Mouse (Mus musculus): ENCODE measurements at regions not wholly inside any gene's neighbourhood (a gene's known extent, or its start where the extent isn't known, plus 50 kb on each side); places are given as distances from the start of the nearest gene placed in this dataset.

DNA sequence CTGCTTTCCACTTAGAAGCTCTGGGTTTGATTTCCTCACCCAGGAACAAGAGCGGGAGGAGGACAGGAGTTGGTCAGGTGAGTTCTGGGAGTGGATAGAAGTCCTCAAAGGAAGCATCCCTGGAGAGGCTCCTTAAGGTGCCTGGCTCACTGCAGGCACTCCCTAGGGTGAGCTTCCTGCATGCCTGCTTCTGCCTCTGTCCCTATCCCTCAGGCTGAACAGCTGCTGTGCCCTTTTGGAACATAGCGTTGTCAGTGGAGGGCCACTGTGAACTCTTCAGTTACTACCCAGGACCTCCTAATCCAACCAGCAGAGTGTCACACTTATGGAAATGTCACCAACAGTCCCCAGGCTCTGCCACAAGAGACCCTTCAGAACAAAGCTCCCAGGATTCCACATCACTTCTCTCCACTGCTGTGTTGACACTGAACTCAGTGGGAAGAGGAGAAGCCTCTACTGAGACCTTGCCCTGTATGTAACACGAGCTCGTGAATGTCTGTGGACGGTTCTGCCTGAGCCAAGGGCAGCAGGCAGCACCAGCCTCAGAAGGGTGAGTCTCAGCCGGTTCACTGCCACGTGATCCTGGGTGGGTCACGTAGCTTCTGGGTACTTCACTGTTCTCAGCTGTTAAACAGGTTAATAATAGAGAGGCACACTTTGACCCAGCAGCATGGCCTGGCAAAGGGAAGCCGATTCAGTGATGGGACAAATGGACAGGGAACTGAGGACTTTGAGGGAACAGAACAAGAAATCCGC lies 86.7 kb upstream of the 1700016C15Rik start:
- Histone ChIP-seq H3K27me3 (ENCODE audit: control insufficient read depth, insufficient read depth, low read length) (no peaks in the 10 kb centered on the region), H3K9ac (no peak overlapping the region), H3K4me2 (replicated peaks) (no peak overlapping the region), H3K9me3 (ENCODE audit: control insufficient read depth, low read length) (no peaks in the 10 kb centered on the region), H3K4me1 (replicated peaks; ENCODE audit: control insufficient read depth, insufficient read depth, low read length) (peaks cover 13% of the 10 kb centered on the region), H3K36me3 (replicated peaks; ENCODE audit: control insufficient read depth, insufficient read depth) (no peaks in the 10 kb centered on the region), H3K4me3 (replicated peaks; ENCODE audit: low read length) (no peak overlapping the region), H3K27ac (no peak overlapping the region)
- WGBS, result 70% methylated on average over 10 of the region's 10 CpGs
- DNase-seq (ENCODE audit: low spot score) (no peak), ATAC-seq (ENCODE audit: low FRiP score) (no peak)

DNA sequence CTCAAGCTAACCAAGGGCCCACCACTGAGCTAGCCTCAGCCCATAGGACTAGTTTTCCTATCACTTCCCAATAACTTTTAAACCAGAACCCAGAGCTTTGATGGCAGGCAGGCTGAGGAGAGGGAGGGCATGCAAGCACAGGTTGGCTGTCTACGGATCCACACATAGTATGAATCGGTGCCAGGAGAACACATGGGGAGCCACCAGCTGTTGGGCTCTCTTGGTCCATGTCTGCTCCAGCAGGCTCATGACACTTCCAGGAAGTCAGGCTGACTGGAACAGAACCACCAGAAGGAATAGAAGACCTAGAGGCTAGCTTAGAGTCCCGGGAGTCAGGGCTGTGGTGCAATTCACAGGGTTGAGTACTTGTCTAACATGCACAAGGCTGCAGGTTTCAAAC lies 86.0 kb upstream of the 1700016C15Rik start:
- Histone ChIP-seq H3K4me3 (replicated peaks; ENCODE audit: low read length) (no peak overlapping the region), H3K9me3 (ENCODE audit: control insufficient read depth, low read length) (no peaks in the 10 kb centered on the region), H3K4me2 (replicated peaks) (no peak overlapping the region), H3K9ac (no peak overlapping the region), H3K27ac (no peak overlapping the region), H3K27me3 (ENCODE audit: control insufficient read depth, insufficient read depth, low read length) (no peaks in the 10 kb centered on the region), H3K4me1 (replicated peaks; ENCODE audit: control insufficient read depth, insufficient read depth, low read length) (peaks cover 13% of the 10 kb centered on the region), H3K36me3 (replicated peaks; ENCODE audit: control insufficient read depth, insufficient read depth) (no peaks in the 10 kb centered on the region)
- ATAC-seq (ENCODE audit: low FRiP score), result no peak
- WGBS, result 88% methylated on average over 3 of the region's 3 CpGs
- no peak for DNase-seq (ENCODE audit: low spot score)

DNA sequence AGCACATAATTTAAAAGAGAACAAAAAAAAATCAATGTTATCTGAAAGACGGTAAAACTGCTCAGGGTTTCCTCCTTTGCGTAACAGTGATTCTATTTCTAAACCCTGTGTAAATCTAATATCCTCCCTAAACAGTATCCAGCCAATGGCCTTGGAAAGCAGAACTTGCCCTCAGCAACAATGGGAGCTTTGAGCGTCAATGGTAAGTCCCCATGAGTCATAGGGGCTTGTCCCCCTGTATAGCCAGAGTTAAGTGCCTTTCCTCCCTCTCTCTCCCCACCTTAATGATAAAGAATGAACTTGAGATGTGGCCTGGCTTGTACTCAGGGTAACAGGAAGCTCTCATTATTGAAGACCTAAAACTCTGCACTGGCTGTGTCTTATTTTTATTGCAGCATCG lies 85.4 kb upstream of the 1700016C15Rik start:
- ATAC-seq (ENCODE audit: low FRiP score), result no peak

DNA sequence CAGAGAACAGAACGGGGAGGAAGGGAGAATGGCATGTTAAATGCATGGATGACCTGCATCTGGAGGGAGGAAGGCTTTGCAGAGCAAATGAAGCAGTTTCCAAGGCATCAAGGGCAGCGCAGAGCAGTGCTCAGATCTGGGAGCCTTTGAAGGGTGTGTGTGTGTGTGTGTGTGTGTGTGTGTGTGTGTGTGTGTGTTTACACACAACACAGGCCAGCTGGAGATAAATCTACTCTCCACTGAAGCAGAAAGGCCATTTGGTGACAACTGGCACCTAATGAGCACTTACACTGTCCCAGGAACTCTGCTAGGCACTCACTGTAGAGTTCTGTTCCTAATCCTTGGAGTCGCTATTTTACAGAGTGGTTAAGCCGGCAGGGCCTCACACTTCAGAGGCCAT lies 84.3 kb upstream of the 1700016C15Rik start:
- ATAC-seq (ENCODE audit: low FRiP score), result no peak
- no peaks in the 10 kb centered on the region for H3K9me3 ChIP-seq (ENCODE audit: control insufficient read depth, low read length)
- no peaks in the 10 kb centered on the region for H3K36me3 ChIP-seq (replicated peaks; ENCODE audit: control insufficient read depth, insufficient read depth)
- no peak overlapping the region for H3K4me2 ChIP-seq (replicated peaks)
- H3K9ac ChIP-seq, result no peak overlapping the region
- no peak overlapping the region for H3K4me3 ChIP-seq (replicated peaks; ENCODE audit: low read length)
- DNase-seq (ENCODE audit: low spot score), result no peak
- 73% methylated on average over 4 of the region's 4 CpGs for WGBS
- peaks cover 7% of the 10 kb centered on the region for H3K4me1 ChIP-seq (replicated peaks; ENCODE audit: control insufficient read depth, insufficient read depth, low read length)
- no peak overlapping the region for H3K27ac ChIP-seq
- no peaks in the 10 kb centered on the region for H3K27me3 ChIP-seq (ENCODE audit: control insufficient read depth, insufficient read depth, low read length)

More for the DNA sequence above, 85.4 kb upstream of the 1700016C15Rik start:
- Histone ChIP-seq H3K9me3 (ENCODE audit: control insufficient read depth, low read length) (no peaks in the 10 kb centered on the region), H3K4me3 (replicated peaks; ENCODE audit: low read length) (no peak overlapping the region), H3K4me2 (replicated peaks) (no peak overlapping the region), H3K36me3 (replicated peaks; ENCODE audit: control insufficient read depth, insufficient read depth) (no peaks in the 10 kb centered on the region), H3K4me1 (replicated peaks; ENCODE audit: control insufficient read depth, insufficient read depth, low read length) (peaks cover 13% of the 10 kb centered on the region), H3K27ac (no peak overlapping the region), H3K9ac (no peak overlapping the region), H3K27me3 (ENCODE audit: control insufficient read depth, insufficient read depth, low read length) (no peaks in the 10 kb centered on the region)
- WGBS, result 87% methylated on average over 4 of the region's 4 CpGs
- no peak for DNase-seq (ENCODE audit: low spot score)

DNA sequence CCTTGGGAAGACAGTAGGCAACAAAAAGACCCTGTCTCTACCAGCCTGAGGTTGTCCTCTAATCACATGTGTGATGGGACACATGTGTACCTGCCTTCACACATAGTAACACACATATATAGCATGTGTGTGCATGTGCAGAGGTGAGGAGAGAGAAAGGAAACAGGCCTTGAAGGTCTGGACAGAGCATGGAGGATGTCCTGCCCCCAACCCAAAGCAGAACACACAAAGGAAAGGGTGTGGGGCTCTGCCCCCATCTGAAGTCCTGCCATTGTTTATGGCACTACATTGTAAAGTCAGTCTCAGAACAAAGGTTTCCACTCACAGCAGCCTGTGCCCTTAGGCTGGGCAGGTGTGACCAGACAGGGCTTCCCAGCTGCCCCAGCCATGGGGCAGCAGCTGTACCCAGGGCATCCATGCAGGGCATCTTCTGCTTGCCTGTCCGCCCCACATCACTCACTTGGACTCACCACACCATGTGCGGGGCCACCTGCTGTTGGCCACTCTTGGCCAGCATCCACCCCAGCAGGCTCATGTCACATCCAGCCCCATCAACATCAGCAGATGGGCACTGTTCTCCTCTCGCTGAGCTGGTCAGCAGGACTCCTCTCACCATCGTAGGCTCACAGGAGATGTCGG lies 83.6 kb upstream of the 1700016C15Rik start:
- H3K36me3 ChIP-seq (replicated peaks; ENCODE audit: control insufficient read depth, insufficient read depth), result no peaks in the 10 kb centered on the region
- H3K27ac ChIP-seq, result no peak overlapping the region
- no peaks in the 10 kb centered on the region for H3K9me3 ChIP-seq (ENCODE audit: control insufficient read depth, low read length)
- peaks cover under 1% of the 10 kb centered on the region for H3K4me1 ChIP-seq (replicated peaks; ENCODE audit: control insufficient read depth, insufficient read depth, low read length)
- 64% methylated on average over 5 of the region's 5 CpGs for WGBS
- no peak overlapping the region for H3K4me3 ChIP-seq (replicated peaks; ENCODE audit: low read length)
- no peak for DNase-seq (ENCODE audit: low spot score)
- ATAC-seq (ENCODE audit: low FRiP score), result peak; percentile 73
- H3K9ac ChIP-seq, result no peak overlapping the region
- no peak overlapping the region for H3K4me2 ChIP-seq (replicated peaks)
- H3K27me3 ChIP-seq (ENCODE audit: control insufficient read depth, insufficient read depth, low read length), result no peaks in the 10 kb centered on the region

DNA sequence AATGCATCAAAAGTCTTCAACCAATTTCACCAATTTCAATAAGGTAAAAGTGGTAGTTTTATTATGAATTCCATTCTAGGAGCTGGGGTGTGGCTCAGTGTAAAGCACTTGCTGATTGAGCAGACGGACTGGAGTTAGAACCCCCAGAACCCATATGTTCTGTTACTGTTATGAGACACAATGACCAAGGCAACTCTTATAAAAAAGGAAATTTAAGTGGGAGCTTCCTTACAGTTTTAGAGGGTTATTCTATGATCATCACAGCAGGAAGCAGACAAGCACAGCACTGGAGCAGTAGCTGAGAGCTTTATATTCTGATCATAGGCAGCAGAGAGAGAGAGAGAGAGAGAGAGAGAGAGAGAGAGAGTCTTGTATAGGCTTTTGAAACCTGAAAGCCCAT lies 81.7 kb upstream of the 1700016C15Rik start:
- H3K4me1 ChIP-seq (replicated peaks; ENCODE audit: control insufficient read depth, insufficient read depth, low read length), result no peaks in the 10 kb centered on the region
- no peak overlapping the region for H3K4me3 ChIP-seq (replicated peaks; ENCODE audit: low read length)
- H3K4me2 ChIP-seq (replicated peaks), result no peak overlapping the region
- DNase-seq (ENCODE audit: low spot score) (no peak), ATAC-seq (ENCODE audit: low FRiP score) (no peak)
- 94% methylated on average over 1 of the region's 1 CpGs for WGBS
- no peaks in the 10 kb centered on the region for H3K27me3 ChIP-seq (ENCODE audit: control insufficient read depth, insufficient read depth, low read length)
- no peak overlapping the region for H3K27ac ChIP-seq
- H3K36me3 ChIP-seq (replicated peaks; ENCODE audit: control insufficient read depth, insufficient read depth), result no peaks in the 10 kb centered on the region
- no peaks in the 10 kb centered on the region for H3K9me3 ChIP-seq (ENCODE audit: control insufficient read depth, low read length)
- no peak overlapping the region for H3K9ac ChIP-seq

DNA sequence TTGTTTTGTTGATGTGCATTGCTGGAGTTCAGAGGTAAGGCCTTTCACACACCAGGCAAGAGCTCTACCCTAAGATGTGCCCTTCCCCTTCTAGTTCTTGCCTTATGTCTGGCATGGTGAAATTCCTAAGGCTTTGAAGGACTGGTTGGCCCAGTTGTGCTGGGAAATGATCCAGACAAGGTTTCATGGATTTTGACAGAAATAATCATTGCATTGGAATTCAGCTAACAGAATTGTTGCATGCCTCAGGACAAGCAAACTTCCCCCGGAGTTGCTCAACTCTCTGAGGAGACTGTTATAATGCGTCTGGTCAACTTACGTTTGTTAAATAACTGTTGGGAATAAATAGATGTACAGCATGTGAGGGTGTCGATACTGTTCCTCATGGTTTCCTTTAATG lies 80.6 kb upstream of the 1700016C15Rik start:
- Histone ChIP-seq H3K9me3 (ENCODE audit: control insufficient read depth, low read length) (no peaks in the 10 kb centered on the region), H3K4me3 (replicated peaks; ENCODE audit: low read length) (no peak overlapping the region), H3K36me3 (replicated peaks; ENCODE audit: control insufficient read depth, insufficient read depth) (no peaks in the 10 kb centered on the region), H3K27ac (no peak overlapping the region), H3K4me2 (replicated peaks) (no peak overlapping the region), H3K4me1 (replicated peaks; ENCODE audit: control insufficient read depth, insufficient read depth, low read length) (no peaks in the 10 kb centered on the region), H3K27me3 (ENCODE audit: control insufficient read depth, insufficient read depth, low read length) (no peaks in the 10 kb centered on the region), H3K9ac (no peak overlapping the region)
- ATAC-seq (ENCODE audit: low FRiP score) (no peak), DNase-seq (ENCODE audit: low spot score) (no peak)
- WGBS, result 90% methylated on average over 4 of the region's 4 CpGs

DNA sequence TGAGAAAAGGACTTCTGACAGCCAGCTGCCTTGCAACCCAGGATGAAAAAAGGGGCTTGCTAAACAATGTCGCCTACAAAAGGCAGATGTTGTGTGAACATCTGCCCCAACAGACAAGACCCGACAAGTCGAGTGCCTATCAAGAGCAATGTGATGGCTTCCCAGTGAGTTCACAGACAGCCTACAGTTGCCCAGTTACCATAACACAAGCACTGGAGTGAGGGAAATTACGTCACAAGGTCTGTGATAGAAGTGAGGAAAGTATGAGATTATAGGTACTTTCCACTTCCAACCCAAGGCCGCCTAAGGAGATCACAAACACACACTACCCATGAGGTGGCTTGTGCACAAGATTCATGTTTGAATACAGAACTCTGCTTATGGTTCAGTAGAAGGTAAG lies 78.4 kb upstream of the 1700016C15Rik start:
- ATAC-seq (ENCODE audit: low FRiP score), result no peak
- WGBS, result 68% methylated on average over 5 of the region's 5 CpGs
- Histone ChIP-seq H3K9ac (no peak overlapping the region), H3K4me3 (replicated peaks; ENCODE audit: low read length) (no peak overlapping the region), H3K36me3 (replicated peaks; ENCODE audit: control insufficient read depth, insufficient read depth) (no peaks in the 10 kb centered on the region), H3K4me2 (replicated peaks) (no peak overlapping the region), H3K4me1 (replicated peaks; ENCODE audit: control insufficient read depth, insufficient read depth, low read length) (no peaks in the 10 kb centered on the region), H3K27me3 (ENCODE audit: control insufficient read depth, insufficient read depth, low read length) (no peaks in the 10 kb centered on the region), H3K27ac (no peak overlapping the region), H3K9me3 (ENCODE audit: control insufficient read depth, low read length) (no peaks in the 10 kb centered on the region)
- no peak for DNase-seq (ENCODE audit: low spot score)

DNA sequence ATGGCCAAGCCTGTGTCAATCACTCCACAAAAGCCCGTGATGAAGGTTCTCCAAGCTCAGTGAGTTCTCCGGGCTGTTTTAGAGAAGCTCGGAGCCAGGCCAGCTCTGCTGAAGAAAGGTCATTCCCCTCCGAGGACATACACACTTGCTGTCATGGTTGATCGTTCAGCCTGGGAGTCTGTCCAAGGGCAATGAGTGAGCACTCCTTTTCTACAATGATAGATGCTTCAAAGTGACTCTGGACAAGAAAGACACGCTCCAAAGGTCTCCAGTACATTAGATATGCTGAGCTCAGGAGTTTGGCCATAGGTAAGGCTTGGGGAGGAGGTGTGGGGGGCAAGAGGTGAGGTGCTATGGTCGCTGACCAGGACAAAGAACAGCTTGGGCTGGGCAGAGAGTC lies 66.5 kb upstream of the 1700016C15Rik start:
- Histone ChIP-seq H3K9ac (no peak overlapping the region), H3K27ac (no peak overlapping the region), H3K4me3 (replicated peaks; ENCODE audit: low read length) (no peak overlapping the region), H3K36me3 (replicated peaks; ENCODE audit: control insufficient read depth, insufficient read depth) (no peaks in the 10 kb centered on the region), H3K4me2 (replicated peaks) (no peak overlapping the region), H3K4me1 (replicated peaks; ENCODE audit: control insufficient read depth, insufficient read depth, low read length) (no peaks in the 10 kb centered on the region), H3K9me3 (ENCODE audit: control insufficient read depth, low read length) (no peaks in the 10 kb centered on the region), H3K27me3 (ENCODE audit: control insufficient read depth, insufficient read depth, low read length) (no peaks in the 10 kb centered on the region)
- ATAC-seq (ENCODE audit: low FRiP score) (no peak), DNase-seq (ENCODE audit: low spot score) (no peak)
- WGBS, result 74% methylated on average over 7 of the region's 7 CpGs

Data from hindbrain, embryonic 14.5 days (tissue).